In the genomic region with DNA sequence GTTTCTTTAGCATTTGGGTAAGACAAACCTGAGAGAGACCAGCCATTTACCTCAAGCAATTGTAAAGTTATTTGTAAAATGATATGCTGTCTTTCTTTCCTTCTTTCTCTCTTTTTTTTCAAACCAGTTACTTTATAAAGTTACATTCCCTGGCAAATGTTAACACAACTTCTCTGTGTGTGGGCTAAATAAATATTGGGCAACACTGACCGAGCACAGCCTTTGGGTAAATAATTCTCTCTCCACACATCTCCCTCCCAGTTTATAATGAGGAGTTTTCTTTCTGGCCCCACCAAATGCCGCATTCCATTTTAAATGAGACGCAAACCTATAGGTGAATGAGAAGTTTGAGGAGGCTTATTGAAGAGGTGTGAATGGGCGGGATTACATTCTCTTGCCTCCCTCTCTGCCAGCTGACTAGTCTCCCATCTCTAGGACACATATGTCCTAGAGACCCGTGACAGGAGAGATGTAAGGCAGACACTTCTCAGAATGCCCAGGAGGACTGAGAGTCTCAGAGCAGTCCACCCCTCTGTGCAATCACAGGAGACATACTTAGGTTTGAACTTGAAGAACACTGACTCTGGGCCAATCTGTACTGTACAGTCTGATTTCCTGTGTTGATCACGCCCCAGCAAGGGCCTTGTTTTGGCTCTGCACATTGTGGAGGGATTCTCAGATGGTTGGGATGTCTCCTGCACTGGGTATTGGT, we compare ENCODE assay signal across 19 mouse cellular contexts.
A peak's percentile ranks its signal among the peaks of the same experiment; 100 is the strongest.
DNase-seq lines count a peak whose midpoint lies in the region; ATAC-seq and TF ChIP-seq lines count a peak whose summit lies in the region.
"Had no signal": no experiment of that assay in that cellular context is flagged by ENCODE, and none has a peak within 500 bp of the region (broad histone marks: within the 10 kb centered on the region; RNA-seq: fewer than 3 reads in every experiment).

No protein-coding gene starts in this region.

- 26% methylated on average over 6 of the region's 6 CpGs for WGBS in liver, adult 2 months
- 72% methylated on average over 6 of the region's 6 CpGs for WGBS in liver, embryonic 11.5 days
- 33% methylated on average over 6 of the region's 6 CpGs for WGBS in lung, postnatal 0 days
- WGBS in forebrain, embryonic 13.5 days = 77% methylated on average over 6 of the region's 6 CpGs

- no peak overlapping the region for H3K4me3 ChIP-seq in liver, adult 2 months (ENCODE audit: insufficient read depth, low read depth, low read length)
- no peak overlapping the region for H3K4me3 ChIP-seq in liver, embryonic 11.5 days (ENCODE audit: low read depth, low read length)
- no peak overlapping the region for H3K4me3 ChIP-seq in lung, postnatal 0 days (ENCODE audit: low read depth, low read length)
- no peak overlapping the region for H3K4me3 ChIP-seq in gastrocnemius, adult 2 months
- no peak overlapping the region for H3K4me3 ChIP-seq in forebrain, embryonic 13.5 days
- H3K4me3 ChIP-seq: embryonic facial prominence, embryonic 15.5 days; forebrain, embryonic 10.5 days; hindbrain, embryonic 15.5 days had no signal

- no peak overlapping the region for H3K9ac ChIP-seq in liver, adult 2 months (ENCODE audit: low read depth, low read length)
- no peak overlapping the region for H3K9ac ChIP-seq in liver, embryonic 11.5 days (ENCODE audit: low read depth, low read length)
- H3K9ac ChIP-seq in lung, postnatal 0 days (replicated peaks; ENCODE audit: low read depth) = no peak overlapping the region
- H3K9ac ChIP-seq in forebrain, embryonic 13.5 days = no peak overlapping the region
- H3K9ac ChIP-seq: embryonic facial prominence, embryonic 15.5 days; hindbrain, embryonic 15.5 days had no signal

- no peaks in the 10 kb centered on the region for H3K79me2 ChIP-seq in liver, adult 2 months (ENCODE audit: control insufficient read depth, insufficient read depth, low read length)

- POLR2A ChIA-PET in Patski (lab: Charles Lee) = no interaction called here

- no peaks in the 10 kb centered on the region for H3K9me3 ChIP-seq in liver, embryonic 11.5 days (ENCODE audit: control insufficient read depth, low read length)
- no peaks in the 10 kb centered on the region for H3K9me3 ChIP-seq in lung, postnatal 0 days (ENCODE audit: low read length)
- H3K9me3 ChIP-seq in forebrain, embryonic 13.5 days (replicated peaks) = no peaks in the 10 kb centered on the region
- H3K9me3 ChIP-seq: embryonic facial prominence, embryonic 15.5 days; forebrain, embryonic 10.5 days; hindbrain, embryonic 15.5 days had no signal

- H3K27me3 ChIP-seq in liver, adult 2 months (ENCODE audit: control insufficient read depth, insufficient read depth, low read length) = no peaks in the 10 kb centered on the region
- H3K27me3 ChIP-seq in Patski = no peaks in the 10 kb centered on the region
- no peaks in the 10 kb centered on the region for H3K27me3 ChIP-seq in liver, embryonic 11.5 days (replicated peaks; ENCODE audit: control insufficient read depth, insufficient read depth, low read length)
- H3K27me3 ChIP-seq in lung, postnatal 0 days (replicated peaks; ENCODE audit: insufficient read depth, low read length) = no peaks in the 10 kb centered on the region
- H3K27me3 ChIP-seq in forebrain, embryonic 13.5 days = no peaks in the 10 kb centered on the region
- H3K27me3 ChIP-seq: embryonic facial prominence, embryonic 15.5 days; hindbrain, embryonic 15.5 days had no signal

- H3K4me1 ChIP-seq in liver, adult 2 months (ENCODE audit: control insufficient read depth, insufficient read depth, low read length) = peaks cover 23% of the 10 kb centered on the region
- no peaks in the 10 kb centered on the region; the same call in 1 of the 2 replicates for H3K4me1 ChIP-seq in liver, embryonic 11.5 days (replicated peaks; ENCODE audit: control insufficient read depth, insufficient read depth, low read length)
- H3K4me1 ChIP-seq in lung, postnatal 0 days (ENCODE audit: insufficient read depth, low read depth, low read length) = peaks cover 8% of the 10 kb centered on the region; the same call in 1 of the 2 replicates
- no peaks in the 10 kb centered on the region for H3K4me1 ChIP-seq in forebrain, embryonic 13.5 days
- H3K4me1 ChIP-seq: hindbrain, embryonic 15.5 days had no signal

- DNase-seq in liver, adult 2 months (ENCODE audit: extremely low read depth, low read depth, low spot score) = peak; percentile 86
- DNase-seq in liver (no peak), Patski (ENCODE audit: low read depth, low spot score) (no peak)
- no peak for DNase-seq in liver, embryonic 11.5 days (ENCODE audit: low spot score)
- DNase-seq in lung, postnatal 0 days (ENCODE audit: low spot score) = peak; percentile 79
- DNase-seq in gastrocnemius, adult 2 months = no peak
- no peak for DNase-seq in retina, embryonic 14.5 days (ENCODE audit: low spot score)
- DNase-seq: adrenal gland, adult 8-10 months; cerebellum, postnatal 10 days; heart, adult 18-20 months; heart, postnatal 36 days; thymus, postnatal 14 days had no signal

- TF ChIP-seq EP300 in lung, postnatal 0 days (IDR thresholded peaks at IDR 0.05) = peak; percentile 46; the same call in 1 of the 2 replicates

- H3K27ac ChIP-seq in liver, adult 2 months (replicated peaks; ENCODE audit: insufficient read depth, low read depth, low read length) = peak overlapping the region; percentile 96
- H3K27ac ChIP-seq in liver, embryonic 11.5 days (ENCODE audit: low read depth, low read length) = 0 out of 2 replicates have a peak overlapping the region, but pooled peaks have one; percentile 30
- peak overlapping the region; percentile 16; the same call in 1 of the 2 replicates for H3K27ac ChIP-seq in lung, postnatal 0 days (ENCODE audit: low read length)
- H3K27ac ChIP-seq in gastrocnemius, adult 2 months = no peak overlapping the region
- H3K27ac ChIP-seq in forebrain, embryonic 13.5 days = no peak overlapping the region
- H3K27ac ChIP-seq: forebrain, embryonic 10.5 days; hindbrain, embryonic 15.5 days; kidney, postnatal 0 days had no signal

- TF ChIP-seq POLR2A in liver, adult 2 months (IDR thresholded peaks at IDR 0.05; ENCODE audit: extremely low read depth, insufficient read depth, low read length) = no peak

- H3K36me3 ChIP-seq in liver, adult 2 months (ENCODE audit: control insufficient read depth, insufficient read depth, low read length) = no peaks in the 10 kb centered on the region
- H3K36me3 ChIP-seq in liver, embryonic 11.5 days (ENCODE audit: control insufficient read depth, insufficient read depth, low read length) = no peaks in the 10 kb centered on the region
- H3K36me3 ChIP-seq in lung, postnatal 0 days (ENCODE audit: insufficient read depth, low read length) = no peaks in the 10 kb centered on the region
- H3K36me3 ChIP-seq in forebrain, embryonic 13.5 days (ENCODE audit: poor library complexity, severe bottlenecking) = no peaks in the 10 kb centered on the region
- H3K36me3 ChIP-seq: embryonic facial prominence, embryonic 15.5 days; forebrain, embryonic 10.5 days; hindbrain, embryonic 15.5 days had no signal

- H3K4me2 ChIP-seq in liver, embryonic 11.5 days = no peak overlapping the region
- H3K4me2 ChIP-seq in lung, postnatal 0 days (replicated peaks; ENCODE audit: low read depth, low read length) = no peak overlapping the region
- H3K4me2 ChIP-seq in forebrain, embryonic 13.5 days = no peak overlapping the region
- H3K4me2 ChIP-seq: embryonic facial prominence, embryonic 15.5 days; hindbrain, embryonic 15.5 days; midbrain, embryonic 11.5 days had no signal

- in situ Hi-C loops in Patski (cut with MboI; ENCODE audit: low pct_unique_long_range_greater_than_20kb) = loop anchor here (10.0 to 25.0 kb wide), 3 partner anchors 419 to 982 kb away; no protein-coding TSS in a partner anchor

- peak; percentile 13 for ATAC-seq in Patski
- ATAC-seq in liver, embryonic 11.5 days (replicated peaks; ENCODE audit: low FRiP score) = no peak
- peak; percentile 69 for ATAC-seq in lung, postnatal 0 days
- ATAC-seq in forebrain, embryonic 13.5 days = no peak
- ATAC-seq: intestine, embryonic 16.5 days had no signal

- intact Hi-C loops in gastrocnemius, adult 2 months (cut with DNase I) = no loop called here

- TF ChIP-seq CTCF in liver, adult 2 months (IDR thresholded peaks at IDR 0.05; ENCODE audit: low read depth, low read length) = no peak
- no peak for TF ChIP-seq CTCF in Patski (IDR thresholded peaks at IDR 0.05)
- no peak for TF ChIP-seq CTCF in lung, postnatal 0 days (IDR thresholded peaks at IDR 0.05)
- no peak for TF ChIP-seq CTCF in gastrocnemius, adult 2 months (IDR thresholded peaks at IDR 0.05)

- CTCF ChIA-PET in Patski (lab: Charles Lee) = interaction anchor here (1.2 kb wide), 1 partner anchor 10 kb away, joined by 3 read pairs; no protein-coding TSS in a partner anchor

Comparison
In these comparisons a context has a peak if more than half of its experiments do, and no peak if none do; other contexts are left out.
1. DNase-seq: peak in liver, adult 2 months (single experiment) and lung, postnatal 0 days (single experiment); none in liver (single experiment), Patski (single experiment), liver, embryonic 11.5 days (single experiment), gastrocnemius, adult 2 months (single experiment) and retina, embryonic 14.5 days (single experiment).
2. H3K27ac ChIP-seq: peak in liver, adult 2 months (single experiment), liver, embryonic 11.5 days (single experiment) and lung, postnatal 0 days (single experiment); none in gastrocnemius, adult 2 months (single experiment) and forebrain, embryonic 13.5 days (single experiment).
3. ATAC-seq: peak in Patski (single experiment) and lung, postnatal 0 days (single experiment); none in liver, embryonic 11.5 days (single experiment) and forebrain, embryonic 13.5 days (single experiment).